Mouse (Mus musculus) neutrophil, adult 59 days (primary cell): Measurements from ENCODE around the gene Ifitm10. TPM values are rescaled to one million over a fixed set of nuclear protein-coding genes. Genes with fewer than 3 reads are reported as not detected.

Source experiments
- total RNA-seq, 2 experiments: library from RNA; stranded (reverse); gene quantifications; 1 replicate in 1 of 2; 2 replicates in 1 of 2; pipeline ENCODE4 v1.2.4; 2023

The Ifitm10 gene
- total RNA-seq: 10 to 100 TPM; 14.0 to 19.7 TPM

DNA sequence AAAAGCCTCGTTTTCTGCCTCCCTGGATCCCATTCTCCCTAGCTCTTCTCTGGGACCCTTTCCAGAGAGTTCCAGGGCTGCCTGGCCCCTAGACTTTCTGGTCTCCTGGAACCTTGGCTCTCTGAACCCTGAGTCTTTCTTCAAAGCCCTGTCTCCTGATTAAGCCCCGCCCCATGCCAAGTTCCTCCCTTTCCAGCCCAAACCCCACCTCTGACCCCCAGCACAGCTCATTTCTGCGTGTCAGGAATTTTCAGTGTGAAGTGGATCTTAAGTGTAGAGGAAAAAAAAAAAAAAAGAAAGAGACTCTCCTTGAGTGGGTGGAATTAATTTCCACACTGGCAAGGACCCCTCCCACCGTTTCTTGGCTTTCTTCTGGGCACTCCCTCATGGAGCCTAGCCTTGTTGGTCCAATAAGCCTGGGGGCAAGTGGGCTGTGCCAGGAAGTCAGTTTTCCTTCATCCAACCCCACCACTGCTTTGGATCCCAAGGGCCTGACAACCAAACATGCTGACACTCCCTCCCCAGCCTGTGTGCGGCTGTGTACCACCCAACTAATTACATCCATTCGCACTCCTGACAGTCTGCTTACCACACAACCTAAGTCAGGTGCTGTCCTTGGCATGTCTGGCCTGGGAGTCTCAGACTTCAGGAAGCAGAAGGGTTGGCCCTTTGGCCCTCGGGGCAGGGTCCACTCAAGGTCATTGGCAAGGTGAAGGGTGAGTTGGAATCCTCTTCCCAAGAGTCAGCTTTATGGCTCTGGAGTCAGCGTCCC, at the start of gene Ifitm10:
Gene Ifitm10, minus strand, starts transcription at position 113 of the 772 bp plus-strand sequence.

GRCm38 (mm10) chr7:142387419-142388148, 14.0 kb upstream of the Ifitm10 start, which contains the start of gene Ctsd:
Ctsd (minus strand) TSS chr7:142388038.

DNA sequence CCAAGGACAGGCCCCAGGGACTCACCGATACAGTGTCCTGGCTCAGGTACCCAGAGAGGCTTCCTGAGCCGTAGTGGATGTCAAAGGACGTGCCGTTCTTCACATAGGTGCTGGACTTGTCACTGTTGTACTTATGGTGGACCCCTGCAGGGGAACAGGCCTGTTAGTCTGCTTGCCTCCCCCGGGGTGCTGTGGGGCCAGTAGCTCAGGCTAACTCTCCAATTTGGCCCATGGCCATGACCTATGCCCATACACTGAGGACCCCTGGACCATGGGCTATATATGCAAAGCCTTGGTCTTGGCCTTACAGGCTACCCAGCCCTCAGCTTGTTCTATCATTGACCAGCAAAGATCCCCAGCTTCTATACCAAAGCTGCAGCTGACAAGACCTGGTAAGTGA, 9.0 kb upstream of the Ifitm10 start, which contains the start of gene Gm49369:
Gene Gm49369, minus strand, starts transcription at position 101 of the 400 bp plus-strand sequence.

DNA sequence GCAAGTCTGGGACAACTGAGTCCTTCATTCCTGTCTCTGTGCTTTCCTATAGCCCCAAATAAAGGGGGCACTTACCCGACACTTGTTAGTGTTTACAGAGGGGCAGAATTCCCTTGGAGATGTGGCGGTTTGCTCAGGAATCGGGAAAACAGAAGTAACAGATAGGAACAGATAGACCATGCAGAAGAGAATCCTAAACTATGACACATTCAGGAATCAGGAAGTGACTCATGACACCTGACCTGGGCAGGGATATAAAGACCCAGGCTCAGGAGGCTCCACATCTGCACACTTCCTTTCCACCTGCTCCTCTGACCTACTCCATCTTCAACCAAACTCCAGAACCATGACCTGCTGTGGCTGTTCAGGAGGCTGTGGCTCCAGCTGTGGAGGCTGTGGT, 70.3 kb downstream of the Ifitm10 start, which contains the start of gene Krtap5-4:
Gene Krtap5-4, plus strand, starts transcription at position 301 of the 400 bp plus-strand sequence.

GRCm38 (mm10) chr7:142297018-142297417, 76.5 kb downstream of the Ifitm10 start, which contains the start of gene Krtap5-1:
Krtap5-1 (minus strand) TSS chr7:142297118.

Other genes starting within 250 kb of the Ifitm10 start
- gene Gm39115, start 237.7 kb downstream of the Ifitm10 start, total RNA-seq: not detected
- not detected for gene Gm45337, start 229.1 kb downstream of the Ifitm10 start, total RNA-seq
- not detected for gene Gm29735, start 216.6 kb downstream of the Ifitm10 start, total RNA-seq
- gene Gm4553, start 208.0 kb downstream of the Ifitm10 start, total RNA-seq: not detected
- gene Krtap5-2, start 197.7 kb downstream of the Ifitm10 start, total RNA-seq: not detected
- not detected for gene Gm10153, start 183.4 kb downstream of the Ifitm10 start, total RNA-seq
- not detected for gene Krtap5-3, start 172.4 kb downstream of the Ifitm10 start, total RNA-seq
- not detected for gene Gm7579, start 161.9 kb downstream of the Ifitm10 start, total RNA-seq
- gene Krtap5-5, start 143.8 kb downstream of the Ifitm10 start, total RNA-seq: not detected
- not detected for gene Gm40460, start 132.7 kb downstream of the Ifitm10 start, total RNA-seq
- gene Gm2431, start 115.4 kb downstream of the Ifitm10 start, total RNA-seq: not detected
- not detected for gene Gm4559, start 99.4 kb downstream of the Ifitm10 start, total RNA-seq
- not detected for gene Krtap5-1, start 76.6 kb downstream of the Ifitm10 start, total RNA-seq
- gene Krtap5-4, start 70.2 kb downstream of the Ifitm10 start, total RNA-seq: not detected
- gene Gm49369, start 8.9 kb upstream of the Ifitm10 start, total RNA-seq: 1 to 10 TPM in 1 of 2 experiments, not detected in 1; 3.4 TPM
- 100 to 1,000 TPM; 803 to 876 TPM for gene Ctsd, start 14.3 kb upstream of the Ifitm10 start, total RNA-seq
- gene Syt8, start 61.1 kb upstream of the Ifitm10 start, total RNA-seq: 1 to 10 TPM; 3.9 to 4.9 TPM
- 1 to 10 TPM; 6.5 to 8.8 TPM for gene Tnni2, start 68.1 kb upstream of the Ifitm10 start, total RNA-seq
- 1,000 to 10,000 TPM; 1,439 to 1,614 TPM for gene Lsp1, start 87.1 kb upstream of the Ifitm10 start, total RNA-seq
- 10 to 100 TPM; 19.7 to 29.8 TPM for gene Tnnt3, start 125.1 kb upstream of the Ifitm10 start, total RNA-seq
- 1 to 10 TPM; 2.8 to 7.0 TPM for gene Mrpl23, start 158.9 kb upstream of the Ifitm10 start, total RNA-seq